Comparison of ENCODE assay signal across 36 mouse cellular contexts in the genomic region with DNA sequence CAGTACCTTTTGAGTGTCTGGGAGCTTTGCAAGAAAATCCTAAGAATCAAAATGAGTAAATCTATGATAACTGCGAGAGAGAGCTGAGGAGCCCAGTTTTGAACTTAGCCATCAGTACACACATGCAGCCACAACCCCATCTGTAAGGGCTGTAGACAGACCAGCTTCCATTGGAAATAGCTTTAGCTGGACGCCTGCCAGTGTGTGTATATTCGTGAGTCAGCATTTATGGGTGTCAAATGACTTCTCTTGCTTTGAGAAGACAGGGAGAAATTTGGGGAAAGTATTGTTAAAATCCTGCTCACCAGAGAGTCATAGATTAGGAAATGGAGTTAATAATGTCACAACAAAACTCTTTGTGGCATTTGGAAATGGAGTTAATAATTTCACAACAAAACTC. TPM values are rescaled to one million over a fixed set of nuclear protein-coding genes. Genes with fewer than 3 reads are reported as not detected.
DNase-seq lines count a peak whose midpoint lies in the region; ATAC-seq and TF ChIP-seq lines count a peak whose summit lies in the region.
"Had no signal": no experiment of that assay in that cellular context is flagged by ENCODE, and none has a peak within 500 bp of the region (broad histone marks: within the 10 kb centered on the region; RNA-seq: fewer than 3 reads in every experiment).

No protein-coding gene starts in this region.

- no peak overlapping the region for H3K4me3 ChIP-seq in gastrocnemius, adult 2 months
- H3K4me3 ChIP-seq in stomach, embryonic 16.5 days (replicated peaks; ENCODE audit: low read length): no peak overlapping the region
- H3K4me3 ChIP-seq: erythroblast, embryonic 14.5 days; heart, embryonic 10.5 days; heart, embryonic 15.5 days; hindbrain, embryonic 12.5 days; layer of hippocampus, adult 2 months; lung, embryonic 15.5 days; megakaryocyte, embryonic 14.5 days; midbrain, embryonic 12.5 days; myocyte; neural tube, embryonic 12.5 days had no signal

- DNase-seq in gastrocnemius, adult 2 months: peak; percentile 49
- no peak for DNase-seq in gastrocnemius, postnatal 25 days
- DNase-seq in 3T3-L1 (ENCODE audit: low read depth, low spot score) (peak; percentile 80), adipocyte (ENCODE audit: low spot score) (peak; percentile 52)
- no peak for DNase-seq in cerebellum, adult 9-10 months
- DNase-seq in frontal cortex, adult 2 months (ENCODE audit: extremely low spot score in 1 of 2, low spot score in 1 of 2): no peak
- DNase-seq: adrenal gland, postnatal 10 days; cerebellum, adult 11 months; cerebellum, adult 9-11 months; forebrain, postnatal 0 days; gastrocnemius, postnatal 14 days; heart, adult 11 months; liver; right cerebral cortex, adult 18-20 months; spleen, adult 18-20 months; thymus, adult 2 months; thymus, postnatal 4 days had no signal

- H3K27me3 ChIP-seq in stomach, embryonic 16.5 days (ENCODE audit: control insufficient read depth, insufficient read depth, low read length): no peaks in the 10 kb centered on the region
- H3K27me3 ChIP-seq: heart, embryonic 15.5 days; hindbrain, embryonic 12.5 days; lung, embryonic 15.5 days; megakaryocyte, embryonic 14.5 days; midbrain, embryonic 12.5 days; neural tube, embryonic 12.5 days had no signal

- no peak for ATAC-seq in stomach, embryonic 16.5 days (ENCODE audit: insufficient read depth, low FRiP score)
- ATAC-seq: activated CD4-positive, CD25-positive, alpha-beta regulatory T cell, adult 4 months; forebrain, postnatal 0 days; hindbrain, postnatal 0 days; intestine, postnatal 0 days had no signal

- TF ChIP-seq CTCF in gastrocnemius, adult 2 months (IDR thresholded peaks at IDR 0.05): no peak

- H3K27ac ChIP-seq in gastrocnemius, adult 2 months: peak overlapping the region; percentile 53; the same call in 1 of the 2 replicates
- H3K27ac ChIP-seq in stomach, embryonic 16.5 days (ENCODE audit: low read length): 0 out of 2 replicates have a peak overlapping the region, but pooled peaks have one; percentile 6
- H3K27ac ChIP-seq: heart, embryonic 10.5 days; heart, embryonic 15.5 days; hindbrain, embryonic 12.5 days; hindbrain, postnatal 0 days; layer of hippocampus, adult 2 months; liver, embryonic 14.5 days; lung, embryonic 15.5 days; midbrain, embryonic 12.5 days; neural tube, embryonic 12.5 days had no signal

- H3K36me3 ChIP-seq in stomach, embryonic 16.5 days (ENCODE audit: control insufficient read depth, insufficient read depth, low read length): no peaks in the 10 kb centered on the region

- H3K4me2 ChIP-seq in stomach, embryonic 16.5 days (ENCODE audit: low read depth, low read length): no peak overlapping the region
- H3K4me2 ChIP-seq: heart, embryonic 15.5 days; hindbrain, embryonic 12.5 days; lung, embryonic 15.5 days; midbrain, embryonic 12.5 days; neural tube, embryonic 12.5 days had no signal

- intact Hi-C loops in gastrocnemius, adult 2 months (cut with DNase I): no loop called here

- no peaks in the 10 kb centered on the region for H3K9me3 ChIP-seq in stomach, embryonic 16.5 days (replicated peaks; ENCODE audit: control insufficient read depth, low read length)
- H3K9me3 ChIP-seq: heart, embryonic 10.5 days; heart, embryonic 15.5 days; hindbrain, embryonic 12.5 days; lung, embryonic 15.5 days; megakaryocyte, embryonic 14.5 days; midbrain, embryonic 12.5 days; neural tube, embryonic 12.5 days had no signal

- 58% methylated on average over 3 of the region's 3 CpGs for WGBS in stomach, embryonic 16.5 days

- no peak overlapping the region for H3K9ac ChIP-seq in stomach, embryonic 16.5 days (ENCODE audit: low read length)
- H3K9ac ChIP-seq: forebrain, postnatal 0 days; heart, embryonic 15.5 days; hindbrain, embryonic 12.5 days; liver, embryonic 14.5 days; lung, embryonic 15.5 days; midbrain, embryonic 12.5 days; neural tube, embryonic 12.5 days had no signal

- 0 out of 2 replicates have a peak, but pooled peaks cover 3% of the 10 kb centered on the region for H3K4me1 ChIP-seq in stomach, embryonic 16.5 days (ENCODE audit: control insufficient read depth, insufficient read depth, low read length)
- H3K4me1 ChIP-seq: heart, embryonic 10.5 days; heart, embryonic 15.5 days; hindbrain, embryonic 12.5 days; midbrain, embryonic 12.5 days; neural tube, embryonic 12.5 days had no signal

RNA-seq across cellular contexts. Expression of gene Ufsp2, which starts 11.3 kb away (rescaled TPM):
- 10 to 100 TPM; 36.0 to 43.8 TPM for total RNA-seq in gastrocnemius, adult 2 months (2021)
- 10 to 100 TPM; 39.0 to 41.3 TPM for total RNA-seq in gastrocnemius, postnatal 25 days (2021)
- 91.4 and 93.6 TPM in 2 replicates for polyA plus RNA-seq in stomach, embryonic 16.5 days (2015; fragmentation: Nextera tagmentation; extraction: Ambion mirVana)
- polyA plus RNA-seq in frontal cortex, adult 2 months (2012; rRNA removed): 65.2 and 68.2 TPM in 2 replicates

RNA-seq across cellular contexts. Expression of gene 1700029J07Rik, which starts 11.6 kb away (rescaled TPM):
- total RNA-seq in gastrocnemius, adult 2 months (2021): under 1 TPM; 0.28 to 0.59 TPM
- total RNA-seq in gastrocnemius, postnatal 25 days (2021): under 1 TPM; 0.16 to 0.61 TPM
- polyA plus RNA-seq in stomach, embryonic 16.5 days (2015; fragmentation: Nextera tagmentation; extraction: Ambion mirVana): 4.1 and 4.2 TPM in 2 replicates
- 7.8 and 8.9 TPM in 2 replicates for polyA plus RNA-seq in frontal cortex, adult 2 months (2012; rRNA removed)
- polyA plus RNA-seq: erythroblast, embryonic 14.5 days had no signal

RNA-seq across cellular contexts. Expression of gene Lrp2bp, which starts 12.4 kb away (rescaled TPM):
- total RNA-seq in gastrocnemius, adult 2 months (2021): 1 to 10 TPM; 1.9 to 2.2 TPM
- total RNA-seq in gastrocnemius, postnatal 25 days (2021): 1 to 10 TPM; 1.6 to 1.7 TPM
- 0.37 and 0.71 TPM in 2 replicates for polyA plus RNA-seq in stomach, embryonic 16.5 days (2015; fragmentation: Nextera tagmentation; extraction: Ambion mirVana)
- polyA plus RNA-seq in frontal cortex, adult 2 months (2012; rRNA removed): 0.36 TPM in 2 replicates
- polyA plus RNA-seq: erythroblast, embryonic 14.5 days; thymus, adult 2 months had no signal

RNA-seq across cellular contexts. Expression of gene Ankrd37, which starts 18.8 kb away (rescaled TPM):
- total RNA-seq in gastrocnemius, adult 2 months (2021): 1 to 10 TPM; 1.9 to 6.2 TPM
- total RNA-seq in gastrocnemius, postnatal 25 days (2021): 1 to 10 TPM; 2.2 to 3.2 TPM
- 27.1 and 41.3 TPM in 2 replicates for polyA plus RNA-seq in stomach, embryonic 16.5 days (2015; fragmentation: Nextera tagmentation; extraction: Ambion mirVana)
- 14.5 and 21.0 TPM in 2 replicates for polyA plus RNA-seq in frontal cortex, adult 2 months (2012; rRNA removed)

RNA-seq across cellular contexts. Expression of gene Ccdc110, which starts 52.2 kb away (rescaled TPM):
- total RNA-seq in gastrocnemius, adult 2 months (2021): not detected
- total RNA-seq in gastrocnemius, postnatal 25 days (2021): not detected
- not detected in 2 replicates for polyA plus RNA-seq in stomach, embryonic 16.5 days (2015; fragmentation: Nextera tagmentation; extraction: Ambion mirVana)
- 0.38 and 0.48 TPM in 2 replicates for polyA plus RNA-seq in frontal cortex, adult 2 months (2012; rRNA removed)
- total RNA-seq: common myeloid progenitor, adult 5-6 weeks; gastrocnemius, postnatal 14 days; heart, postnatal 25 days; hindbrain, postnatal 0 days had no signal
- polyA plus RNA-seq: activated CD4-positive, CD25-positive, alpha-beta regulatory T cell, adult 4 months; embryonic facial prominence, embryonic 14.5 days; erythroblast, embryonic 14.5 days; heart, embryonic 15.5 days; intestine, postnatal 0 days; kidney, embryonic 14.5 days; liver, embryonic 14.5 days; lung, embryonic 15.5 days; midbrain, embryonic 12.5 days; myocyte; thymus, adult 2 months had no signal

Comparison
In these comparisons a context has a peak if more than half of its experiments do, and no peak if none do; other contexts are left out.
1. DNase-seq: peak in gastrocnemius, adult 2 months (single experiment), 3T3-L1 (single experiment) and adipocyte (single experiment); none in gastrocnemius, postnatal 25 days (single experiment), cerebellum, adult 9-10 months (single experiment) and frontal cortex, adult 2 months (0 of 2).